Mouse (Mus musculus): ENCODE results near the gene Stxbp1. TPM values are rescaled to one million over a fixed set of nuclear protein-coding genes. Genes with fewer than 3 reads are reported as not detected.

Gene Stxbp1
- 21.0 and 22.3 TPM in 2 replicates for polyA plus RNA-seq (2015; fragmentation: Nextera tagmentation; extraction: Ambion mirVana)

- Histone ChIP-seq H3K27me3 (peaks cover 8% of the 10 kb centered on the region; the same call in 1 of the 2 replicates), H3K9me3 (no peaks in the 10 kb centered on the region), H3K36me3 (no peaks in the 10 kb centered on the region), H3K4me3 (peak within 1 kb of the TSS; percentile 74), H3K9ac (peak within 1 kb of the TSS; percentile 69), H3K4me2 (peak within 1 kb of the TSS; percentile 93), H3K27ac (peak within 1 kb of the TSS; percentile 84), H3K4me1 (peaks cover 4% of the 10 kb centered on the region)
- ATAC-seq (ENCODE audit: borderline replicate concordance, extremely low read depth, low FRiP score, low TSS enrichment) = peak; percentile 90
- under 1% methylated on average over 63 of the region's 78 CpGs for WGBS
Measured at GRCm38 (mm10) chr2:32846805-32847467, at the start of gene Stxbp1. Gene Stxbp1 (minus strand): TSS chr2:32847245.

GRCm38 (mm10) chr2:32896507-32897147, 49.6 kb upstream of the Stxbp1 start:
- peak overlapping the region; percentile 76 for H3K27ac ChIP-seq
- H3K4me3 ChIP-seq = no peak overlapping the region
- peaks cover 77% of the 10 kb centered on the region for H3K4me1 ChIP-seq
- WGBS = 60% methylated on average over 10 of the region's 10 CpGs
- ATAC-seq (ENCODE audit: borderline replicate concordance, extremely low read depth, low FRiP score, low TSS enrichment) = no peak
- 0 out of 2 replicates have a peak overlapping the region, but pooled peaks have one; percentile 21 for H3K4me2 ChIP-seq
- no peaks in the 10 kb centered on the region for H3K9me3 ChIP-seq
- no peak overlapping the region for H3K9ac ChIP-seq
- H3K36me3 ChIP-seq = peaks cover 16% of the 10 kb centered on the region; the same call in 1 of the 2 replicates
- H3K27me3 ChIP-seq = no peaks in the 10 kb centered on the region

DNA sequence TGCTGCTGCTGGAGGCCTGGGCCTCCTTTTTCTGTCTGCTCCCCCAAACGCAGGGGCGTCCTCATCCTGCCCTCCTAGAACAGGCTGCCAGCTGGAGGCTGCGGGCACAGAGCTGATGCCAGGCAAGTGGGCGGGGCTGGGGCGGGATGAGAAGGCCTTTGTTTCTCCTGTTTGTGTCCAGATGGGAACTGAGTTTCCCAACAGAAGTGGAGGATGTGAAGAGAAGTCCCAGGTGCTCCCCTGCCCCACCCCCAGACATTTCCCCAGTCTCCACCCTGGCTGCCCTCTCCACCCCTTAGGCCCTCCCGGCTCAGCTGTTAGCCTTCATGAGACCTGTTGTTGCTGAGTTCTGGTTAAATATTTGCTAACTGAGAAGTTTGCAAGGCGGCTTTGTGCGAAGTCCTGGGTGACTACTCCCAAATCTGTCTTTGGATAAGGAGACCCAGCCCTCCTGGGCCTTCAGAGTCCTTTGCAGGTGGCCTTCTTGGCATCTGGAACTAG, 48.6 kb upstream of the Stxbp1 start:
- peak overlapping the region; percentile 31 for H3K4me2 ChIP-seq
- no peaks in the 10 kb centered on the region for H3K9me3 ChIP-seq
- H3K36me3 ChIP-seq = peaks cover 11% of the 10 kb centered on the region; the same call in 1 of the 2 replicates
- 40% methylated on average over 8 of the region's 8 CpGs for WGBS
- peak; percentile 35; the same call in 1 of the 2 replicates for ATAC-seq (ENCODE audit: borderline replicate concordance, extremely low read depth, low FRiP score, low TSS enrichment)
- H3K4me1 ChIP-seq = peaks cover 84% of the 10 kb centered on the region
- no peaks in the 10 kb centered on the region for H3K27me3 ChIP-seq
- H3K27ac ChIP-seq = peak overlapping the region; percentile 76
- no peak overlapping the region; the same call in 1 of the 2 replicates for H3K4me3 ChIP-seq
- no peak overlapping the region for H3K9ac ChIP-seq

GRCm38 (mm10) chr2:32894097-32894496, 47.1 kb upstream of the Stxbp1 start:
- Histone ChIP-seq H3K27me3 (no peaks in the 10 kb centered on the region), H3K9ac (no peak overlapping the region), H3K4me1 (peaks cover 88% of the 10 kb centered on the region)

GRCm38 (mm10) chr2:32892490-32892889, 45.4 kb upstream of the Stxbp1 start:
- Histone ChIP-seq H3K9ac (no peak overlapping the region), H3K4me3 (no peak overlapping the region), H3K27me3 (no peaks in the 10 kb centered on the region), H3K4me2 (no peak overlapping the region), H3K4me1 (peaks cover 87% of the 10 kb centered on the region), H3K27ac (no peak overlapping the region), H3K9me3 (no peaks in the 10 kb centered on the region), H3K36me3 (peaks cover 9% of the 10 kb centered on the region; the same call in 1 of the 2 replicates)
- ATAC-seq (ENCODE audit: borderline replicate concordance, extremely low read depth, low FRiP score, low TSS enrichment) = no peak
- WGBS = 65% methylated on average over 14 of the region's 14 CpGs

More at GRCm38 (mm10) chr2:32894097-32894496, 47.1 kb upstream of the Stxbp1 start:
- no peak for ATAC-seq (ENCODE audit: borderline replicate concordance, extremely low read depth, low FRiP score, low TSS enrichment)
- H3K36me3 ChIP-seq = peaks cover 9% of the 10 kb centered on the region; the same call in 1 of the 2 replicates
- 53% methylated on average over 2 of the region's 2 CpGs for whole genome bisulfite sequencing
- H3K4me2 ChIP-seq = no peak overlapping the region
- H3K9me3 ChIP-seq = no peaks in the 10 kb centered on the region
- H3K4me3 ChIP-seq = no peak overlapping the region
- H3K27ac ChIP-seq = no peak overlapping the region

GRCm38 (mm10) chr2:32891278-32891677, 44.2 kb upstream of the Stxbp1 start:
- WGBS = 35% methylated on average over 9 of the region's 9 CpGs
- H3K27me3 ChIP-seq = no peaks in the 10 kb centered on the region
- peak overlapping the region; percentile 25 for H3K27ac ChIP-seq
- H3K9ac ChIP-seq = no peak overlapping the region
- no peaks in the 10 kb centered on the region for H3K9me3 ChIP-seq
- H3K4me1 ChIP-seq = peaks cover 82% of the 10 kb centered on the region
- H3K36me3 ChIP-seq = peaks cover 9% of the 10 kb centered on the region; the same call in 1 of the 2 replicates
- no peak for ATAC-seq (ENCODE audit: borderline replicate concordance, extremely low read depth, low FRiP score, low TSS enrichment)
- no peak overlapping the region for H3K4me2 ChIP-seq
- no peak overlapping the region for H3K4me3 ChIP-seq

GRCm38 (mm10) chr2:32890280-32890679, 43.2 kb upstream of the Stxbp1 start:
- Histone ChIP-seq H3K4me2 (no peak overlapping the region), H3K4me1 (peaks cover 75% of the 10 kb centered on the region), H3K9me3 (no peaks in the 10 kb centered on the region), H3K4me3 (no peak overlapping the region), H3K27me3 (no peaks in the 10 kb centered on the region), H3K9ac (no peak overlapping the region), H3K36me3 (peaks cover 9% of the 10 kb centered on the region; the same call in 1 of the 2 replicates), H3K27ac (peak overlapping the region; percentile 25)
- ATAC-seq (ENCODE audit: borderline replicate concordance, extremely low read depth, low FRiP score, low TSS enrichment) = no peak
- WGBS = 57% methylated on average over 3 of the region's 3 CpGs

DNA sequence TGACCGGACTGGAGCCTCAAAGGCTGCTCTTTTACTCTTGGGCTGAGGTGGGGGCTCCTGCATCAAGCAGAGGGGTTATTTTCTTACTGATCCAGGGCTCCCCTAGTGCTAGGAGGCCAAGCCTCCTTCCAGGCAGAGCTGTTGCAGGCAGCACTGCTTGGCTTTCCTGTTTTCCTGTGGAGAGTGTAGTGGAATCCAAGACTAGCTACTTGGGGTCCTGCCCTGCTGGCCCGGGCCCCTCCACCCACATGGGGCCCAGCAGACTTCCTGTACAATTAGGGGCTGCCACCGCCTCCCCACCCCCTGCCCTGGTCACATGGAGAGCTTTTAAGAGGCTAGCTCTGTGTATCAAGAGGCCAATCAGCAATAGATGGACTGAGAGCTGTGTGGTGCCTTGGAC, 41.5 kb upstream of the Stxbp1 start:
- H3K27me3 ChIP-seq = no peaks in the 10 kb centered on the region
- peaks cover 5% of the 10 kb centered on the region; the same call in 1 of the 2 replicates for H3K36me3 ChIP-seq
- H3K4me3 ChIP-seq = no peak overlapping the region
- peak overlapping the region; percentile 33; the same call in 1 of the 2 replicates for H3K9ac ChIP-seq
- no peaks in the 10 kb centered on the region for H3K9me3 ChIP-seq
- peak overlapping the region; percentile 25; the same call in 1 of the 2 replicates for H3K4me2 ChIP-seq
- WGBS = 22% methylated on average over 3 of the region's 3 CpGs
- peak; percentile 33 for ATAC-seq (ENCODE audit: borderline replicate concordance, extremely low read depth, low FRiP score, low TSS enrichment)
- peaks cover 77% of the 10 kb centered on the region for H3K4me1 ChIP-seq
- H3K27ac ChIP-seq = peak overlapping the region; percentile 90

- no peaks in the 10 kb centered on the region for H3K9me3 ChIP-seq
- H3K27ac ChIP-seq = peak overlapping the region; percentile 90
- H3K36me3 ChIP-seq = peaks cover under 1% of the 10 kb centered on the region; the same call in 1 of the 2 replicates
- H3K4me1 ChIP-seq = peaks cover 82% of the 10 kb centered on the region
- no peak overlapping the region for H3K4me3 ChIP-seq
- peak overlapping the region; percentile 33; the same call in 1 of the 2 replicates for H3K9ac ChIP-seq
- no peaks in the 10 kb centered on the region for H3K27me3 ChIP-seq
- peak overlapping the region; percentile 25; the same call in 1 of the 2 replicates for H3K4me2 ChIP-seq
- ATAC-seq (ENCODE audit: borderline replicate concordance, extremely low read depth, low FRiP score, low TSS enrichment) = peak; percentile 40; the same call in 1 of the 2 replicates
- WGBS = 5% methylated on average over 9 of the region's 9 CpGs
Measured at GRCm38 (mm10) chr2:32888029-32888428, 41.0 kb upstream of the Stxbp1 start.

DNA sequence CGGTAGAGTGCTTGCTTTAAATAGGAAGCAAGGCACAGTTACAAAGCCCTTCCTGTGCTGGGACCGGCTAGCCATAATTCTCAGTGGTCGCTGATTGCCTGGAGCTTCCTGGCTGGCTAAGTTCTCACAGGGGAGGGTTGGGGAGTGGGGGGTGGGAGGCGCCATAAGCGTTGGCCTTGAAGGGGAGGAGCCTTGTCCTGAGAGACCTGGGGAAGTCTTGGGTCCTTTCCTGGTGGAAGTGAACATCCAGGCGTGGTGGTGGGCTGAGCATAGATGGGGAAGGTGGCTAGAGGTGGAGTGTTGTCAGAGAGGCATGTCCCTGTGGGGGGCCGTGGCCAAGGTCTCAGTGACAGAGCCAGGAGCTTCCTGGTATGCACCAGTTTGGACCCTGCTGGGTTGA, 37.7 kb upstream of the Stxbp1 start:
- no peak for ATAC-seq (ENCODE audit: borderline replicate concordance, extremely low read depth, low FRiP score, low TSS enrichment)
- Histone ChIP-seq H3K36me3 (no peaks in the 10 kb centered on the region), H3K27ac (peak overlapping the region; percentile 93), H3K4me1 (peaks cover 88% of the 10 kb centered on the region), H3K27me3 (no peaks in the 10 kb centered on the region), H3K9ac (0 out of 2 replicates have a peak overlapping the region, but pooled peaks have one; percentile 8), H3K4me3 (no peak overlapping the region), H3K9me3 (no peaks in the 10 kb centered on the region), H3K4me2 (peak overlapping the region; percentile 17; the same call in 1 of the 2 replicates)
- 13% methylated on average over 7 of the region's 7 CpGs for WGBS

GRCm38 (mm10) chr2:32882283-32883043, 35.4 kb upstream of the Stxbp1 start:
- H3K4me3 ChIP-seq = peak overlapping the region; percentile 2; the same call in 1 of the 2 replicates
- H3K9me3 ChIP-seq = no peaks in the 10 kb centered on the region
- WGBS = 12% methylated on average over 13 of the region's 21 CpGs
- peak overlapping the region; percentile 30 for H3K4me2 ChIP-seq
- no peaks in the 10 kb centered on the region for H3K27me3 ChIP-seq
- ATAC-seq (ENCODE audit: borderline replicate concordance, extremely low read depth, low FRiP score, low TSS enrichment) = peak; percentile 10; the same call in 1 of the 2 replicates
- no peaks in the 10 kb centered on the region for H3K36me3 ChIP-seq
- H3K9ac ChIP-seq = no peak overlapping the region
- H3K4me1 ChIP-seq = peaks cover 89% of the 10 kb centered on the region
- peak overlapping the region; percentile 93 for H3K27ac ChIP-seq

Data from lung, embryonic 15.5 days (tissue).